Mouse (Mus musculus): Measurements from ENCODE around the gene Gse1.

- TF ChIP-seq NANOG (IDR thresholded peaks at IDR 0.05; ENCODE audit: borderline replicate concordance, low read length): no peak
- TF ChIP-seq CTCF (conservative IDR thresholded peaks at IDR 0.05; ENCODE audit: low read length): no peak
Observed at GRCm38 (mm10) chr8:120431042-120431441, 202.8 kb downstream of the Gse1 start.

Measured in E14TG2a.4 (cell line).